Mouse (Mus musculus) heart, adult 2 months (tissue): Measurements from ENCODE around the gene Zdhhc13. TPM values are rescaled to one million over a fixed set of nuclear protein-coding genes. Genes with fewer than 3 reads are reported as not detected.

ENCODE experiments used
- DNase-seq, 2 experiments: peaks; one replicate each; pipeline ENCODE4 v3.0.0; 2021
- H3K27ac ChIP-seq: fragments of 200-600 bp; 2 replicates; pipeline ENCODE4 v1.8.1; 2022
- H3K27me3 ChIP-seq: fragments of 200-500 bp; 2 replicates; pipeline ENCODE4 v1.6.1; 2012; ENCODE audit warnings: mild to moderate bottlenecking, low read length, inconsistent platforms, mixed read lengths; ENCODE audit not compliant: control insufficient read depth, insufficient read depth
- H3K36me3 ChIP-seq: fragments of 200-500 bp; 2 replicates; pipeline ENCODE4 v1.6.1; 2012; ENCODE audit warnings: low read length, inconsistent platforms; ENCODE audit not compliant: control insufficient read depth, insufficient read depth
- H3K4me1 ChIP-seq: fragments of 200-500 bp; 2 replicates; pipeline ENCODE4 v1.6.1; 2011; ENCODE audit warnings: low read length; ENCODE audit not compliant: control insufficient read depth, insufficient read depth
- H3K4me3 ChIP-seq: fragments of 200-600 bp; 2 replicates; pipeline ENCODE4 v1.8.1; 2022
- H3K79me2 ChIP-seq: fragments of 200-500 bp; replicated peaks from 2 replicates; pipeline ENCODE4 v1.6.1; 2012; ENCODE audit warnings: mild to moderate bottlenecking, inconsistent platforms, low read length, moderate library complexity, mixed read lengths; ENCODE audit not compliant: control insufficient read depth, insufficient read depth
- H3K9ac ChIP-seq: fragments of 200-500 bp; 2 replicates; pipeline ENCODE4 v1.6.1; 2012; ENCODE audit warnings: low read depth, mild to moderate bottlenecking, control low read depth, inconsistent platforms, low read length, mixed read lengths
- CTCF ChIP-seq: fragments of 200-600 bp; IDR thresholded peaks from 2 replicates; pipeline ENCODE4 v1.8.1; 2022; ENCODE audit warnings: antibody characterized with exemption, mild to moderate bottlenecking, moderate library complexity
- EP300 ChIP-seq: fragments of 200-500 bp; IDR thresholded peaks from 2 replicates; pipeline ENCODE4 v1.6.1; 2011; ENCODE audit warnings: low read depth, low read length, control low read depth; ENCODE audit not compliant: insufficient read depth
- POLR2A ChIP-seq: fragments of 200-500 bp; IDR thresholded peaks from 2 replicates; pipeline ENCODE4 v1.6.1; 2011; ENCODE audit warnings: mild to moderate bottlenecking, low read depth, low read length, control low read depth; ENCODE audit not compliant: insufficient read depth
- WGBS: fragments of 180-500 bp; shearing (Covaris S2); methylation state at CpG from one replicate; pipeline ENCODE4 v1.1.7; 2018; 5-methylcytosine and 5-hydroxymethylcytosine counted together
- intact Hi-C: fragments of 180-260 bp; cut with DNase I; formaldehyde crosslinking; loops from one replicate; pipeline ENCODE4 v1.15.1; 2025
- polyA plus RNA-seq: library from polyadenylated mRNA; depleted of rRNA; stranded (reverse); fragments of >200 nt; gene quantifications from 2 replicates; pipeline ENCODE4 v1.2.3, GENCODE M21; 2012
- total RNA-seq, 2 experiments: library from RNA; stranded (reverse); gene quantifications; 2 replicates each; pipeline ENCODE4 v1.2.3; 2021

Zdhhc13 gene
- total and polyA plus RNA-seq, 3 experiments: 7.1 to 11.0 (median 10.9) TPM

- intact Hi-C loops: no loop called here
- no peaks in the 10 kb centered on the region for H3K36me3 ChIP-seq
- H3K4me1 ChIP-seq: no peaks in the 10 kb centered on the region
- no peak overlapping the region for H3K9ac ChIP-seq
- WGBS: 46% methylated on average over 8 of the region's 8 CpGs
- TF ChIP-seq CTCF (no peak), POLR2A (no peak), EP300 (no peak)
- no peak overlapping the region for H3K27ac ChIP-seq
- no peak for DNase-seq
- H3K27me3 ChIP-seq: no peaks in the 10 kb centered on the region
- H3K4me3 ChIP-seq: no peak overlapping the region
- H3K79me2 ChIP-seq: no peaks in the 10 kb centered on the region
Observed at GRCm38 (mm10) chr7:48777721-48778504, 10.9 kb upstream of the Zdhhc13 start.

GRCm38 (mm10) chr7:48779110-48779509 is 9.7 kb upstream of the Zdhhc13 start:
- H3K9ac ChIP-seq: no peak overlapping the region
- no peak for DNase-seq
- H3K4me1 ChIP-seq: no peaks in the 10 kb centered on the region
- no peak overlapping the region for H3K27ac ChIP-seq
- H3K36me3 ChIP-seq: no peaks in the 10 kb centered on the region
- 69% methylated on average over 3 of the region's 3 CpGs for WGBS
- no peak for TF ChIP-seq CTCF
- TF ChIP-seq POLR2A: no peak
- no peak for TF ChIP-seq EP300
- intact Hi-C loops: no loop called here
- H3K27me3 ChIP-seq: no peaks in the 10 kb centered on the region
- no peak overlapping the region for H3K4me3 ChIP-seq
- H3K79me2 ChIP-seq: no peaks in the 10 kb centered on the region

- 79% methylated on average over 4 of the region's 4 CpGs for WGBS
- no peak for TF ChIP-seq CTCF
- no peak for TF ChIP-seq EP300
- TF ChIP-seq POLR2A: no peak
- H3K4me3 ChIP-seq: no peak overlapping the region
- intact Hi-C loops: no loop called here
- no peak overlapping the region for H3K9ac ChIP-seq
- no peaks in the 10 kb centered on the region for H3K36me3 ChIP-seq
- H3K79me2 ChIP-seq: no peaks in the 10 kb centered on the region
- DNase-seq: no peak
- H3K4me1 ChIP-seq: no peaks in the 10 kb centered on the region
- H3K27me3 ChIP-seq: no peaks in the 10 kb centered on the region
- no peak overlapping the region for H3K27ac ChIP-seq
Observed at GRCm38 (mm10) chr7:48782432-48782831, 6.4 kb upstream of the Zdhhc13 start.

GRCm38 (mm10) chr7:48784773-48785523 is 3.9 kb upstream of the Zdhhc13 start:
- DNase-seq: no peak
- Histone ChIP-seq H3K27me3 (no peaks in the 10 kb centered on the region), H3K27ac (no peak overlapping the region), H3K4me3 (no peak overlapping the region), H3K79me2 (no peaks in the 10 kb centered on the region), H3K4me1 (no peaks in the 10 kb centered on the region), H3K9ac (no peak overlapping the region), H3K36me3 (peaks cover 3% of the 10 kb centered on the region; the same call in 1 of the 2 replicates)
- WGBS: 75% methylated on average over 11 of the region's 11 CpGs
- intact Hi-C loops: no loop called here
- TF ChIP-seq POLR2A: no peak
- no peak for TF ChIP-seq CTCF
- no peak for TF ChIP-seq EP300

GRCm38 (mm10) chr7:48788348-48788747 is 455 bp upstream of the Zdhhc13 start:
- Histone ChIP-seq H3K79me2 (no peaks in the 10 kb centered on the region), H3K27me3 (no peaks in the 10 kb centered on the region), H3K9ac (no peak overlapping the region), H3K4me1 (no peaks in the 10 kb centered on the region), H3K4me3 (peak overlapping the region; percentile 76), H3K36me3 (peaks cover 3% of the 10 kb centered on the region; the same call in 1 of the 2 replicates), H3K27ac (peak overlapping the region; percentile 44)
- intact Hi-C loops: no loop called here
- TF ChIP-seq CTCF: no peak
- TF ChIP-seq EP300: no peak
- TF ChIP-seq POLR2A: no peak
- 60% methylated on average over 3 of the region's 3 CpGs for WGBS
- no peak for DNase-seq

- peaks cover 3% of the 10 kb centered on the region; the same call in 1 of the 2 replicates for H3K36me3 ChIP-seq
- 82% methylated on average over 4 of the region's 4 CpGs for WGBS
- intact Hi-C loops: no loop called here
- H3K4me3 ChIP-seq: no peak overlapping the region
- H3K27me3 ChIP-seq: no peaks in the 10 kb centered on the region
- DNase-seq: no peak
- TF ChIP-seq CTCF (no peak), POLR2A (no peak), EP300 (no peak)
- no peaks in the 10 kb centered on the region for H3K79me2 ChIP-seq
- no peak overlapping the region for H3K9ac ChIP-seq
- no peak overlapping the region for H3K27ac ChIP-seq
- no peaks in the 10 kb centered on the region for H3K4me1 ChIP-seq
Observed at GRCm38 (mm10) chr7:48790117-48790516, 1.3 kb downstream of the Zdhhc13 start.
